Mouse (Mus musculus) T-helper 2 cell (primary cell): ENCODE data around the gene Camk2b.
"Not testable (repeated sequence)": the region's sequence is repeated elsewhere in the genome, so short reads cannot be mapped to it uniquely, and the experiment has no call there.

Source experiments
- in situ Hi-C: fragments of 300-600 bp; cut with MboI, MseI; formaldehyde crosslinking; loops from one replicate; pipeline ENCODE4 v1.15.1; 2025; ENCODE audit warnings: high pct_unique_total_duplicates

The Camk2b gene

DNA sequence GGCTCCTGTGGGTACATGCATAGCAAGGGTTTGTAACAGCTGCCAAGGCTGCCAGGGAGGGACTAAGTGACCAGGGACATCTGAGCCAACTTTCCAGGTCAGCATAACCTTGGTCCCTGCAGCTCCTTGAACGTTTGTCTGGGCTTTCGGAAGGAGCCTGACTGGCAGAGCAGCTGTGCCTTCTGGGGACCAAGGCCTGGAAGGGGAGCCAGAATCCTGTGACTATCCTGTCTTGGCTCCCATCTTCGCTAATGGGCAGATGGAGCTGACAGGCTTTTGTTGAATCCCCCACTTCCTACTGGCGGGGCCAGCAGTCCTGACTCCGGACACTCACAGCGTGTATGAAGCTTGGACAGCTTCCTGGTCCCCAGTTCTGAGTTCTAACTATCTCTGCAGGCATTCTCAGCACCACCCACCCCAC, 51.1 kb downstream of the Camk2b start:
- in situ Hi-C loops, result no loop called here

- in situ Hi-C loops, result no loop called here
These were observed 52.8 kb downstream of the Camk2b start for GRCm38 (mm10) chr11:6013359-6013758.

GRCm38 (mm10) chr11:6011879-6012278, 54.3 kb downstream of the Camk2b start:
- in situ Hi-C loops, result no loop called here

DNA sequence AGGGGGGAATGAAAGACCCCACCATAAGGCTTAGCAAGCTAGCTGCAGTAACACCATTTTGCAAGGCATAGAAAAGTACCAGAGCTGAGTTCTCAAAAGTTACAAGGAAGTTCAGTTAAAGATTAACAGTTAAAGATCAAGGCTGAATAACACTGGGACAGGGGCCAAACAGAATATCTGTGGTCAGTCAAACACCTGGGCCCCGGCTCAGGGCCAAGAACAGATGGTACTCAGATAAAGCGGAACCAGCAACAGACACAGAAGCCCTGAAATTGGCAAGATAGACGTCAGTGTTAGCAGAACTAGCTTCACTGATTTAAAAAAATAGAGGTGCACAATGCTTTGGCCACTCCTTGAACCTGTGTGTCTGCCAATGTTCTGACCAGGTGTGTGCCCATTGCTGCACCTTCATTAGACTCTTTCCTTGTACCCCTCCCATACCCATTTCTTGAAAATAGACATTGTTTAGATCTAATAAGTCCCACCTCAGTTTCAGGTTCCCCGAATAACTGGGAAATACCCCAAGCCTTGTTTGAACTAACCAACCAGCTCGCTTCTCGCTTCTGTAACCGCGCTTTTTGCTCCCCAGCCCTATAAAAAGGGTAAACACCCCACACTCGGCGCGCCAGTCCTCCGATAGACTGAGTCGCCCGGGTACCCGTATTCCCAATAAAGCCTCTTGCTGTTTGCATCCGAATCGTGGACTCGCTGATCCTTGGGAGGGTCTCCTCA, 55.2 kb downstream of the Camk2b start:
- in situ Hi-C loops, result not testable (repeated sequence)

DNA sequence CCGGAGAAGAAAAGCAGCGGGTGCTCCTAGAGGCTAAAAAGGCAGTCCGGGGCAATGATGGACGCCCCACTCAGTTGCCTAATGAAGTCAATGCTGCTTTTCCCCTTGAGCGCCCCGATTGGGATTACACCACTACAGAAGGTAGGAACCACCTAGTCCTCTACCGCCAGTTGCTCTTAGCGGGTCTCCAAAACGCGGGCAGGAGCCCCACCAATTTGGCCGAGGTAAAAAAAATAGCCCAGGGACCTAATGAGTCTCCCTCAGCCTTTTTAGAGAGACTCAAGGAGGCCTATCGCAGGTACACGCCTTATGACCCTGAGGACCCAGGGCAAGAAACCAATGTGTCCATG, 58.4 kb downstream of the Camk2b start:
- in situ Hi-C loops, result not testable (repeated sequence)

DNA sequence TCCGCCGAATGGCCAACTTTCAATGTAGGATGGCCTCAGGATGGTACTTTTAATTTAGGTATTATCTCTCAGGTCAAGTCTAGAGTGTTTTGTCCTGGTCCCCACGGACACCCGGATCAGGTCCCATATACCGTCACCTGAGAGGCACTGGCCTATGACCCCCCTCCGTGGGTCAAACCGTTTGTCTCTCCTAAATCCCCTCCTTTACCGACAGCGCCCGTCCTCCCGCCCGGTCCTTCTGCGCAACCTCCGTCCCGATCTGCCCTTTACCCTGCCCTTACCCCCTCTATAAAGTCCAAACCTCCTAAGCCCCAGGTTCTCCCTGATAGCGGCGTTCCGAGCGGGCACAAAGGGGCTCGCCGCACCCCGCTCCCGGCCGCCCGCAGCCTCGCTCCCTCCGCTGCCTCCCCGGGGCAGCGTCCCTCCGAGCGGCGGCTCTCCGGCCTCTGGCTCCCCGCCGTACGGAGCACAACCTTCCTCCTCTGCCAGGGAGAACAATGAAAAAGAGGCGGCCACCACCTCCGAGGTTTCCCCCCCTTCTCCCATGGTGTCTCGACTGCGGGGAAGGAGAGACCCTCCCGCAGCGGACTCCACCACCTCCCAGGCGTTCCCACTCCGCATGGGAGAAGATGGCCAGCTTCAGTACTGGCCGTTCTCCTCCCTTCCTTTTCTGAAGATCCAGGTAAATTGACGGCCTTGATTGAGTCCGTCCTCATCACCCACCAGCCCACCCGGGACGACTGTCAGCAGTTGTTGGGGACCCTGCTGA, 59.0 kb downstream of the Camk2b start:
- in situ Hi-C loops, result not testable (repeated sequence)

- in situ Hi-C loops, result not testable (repeated sequence)
These were observed 59.7 kb downstream of the Camk2b start for GRCm38 (mm10) chr11:6006351-6007009.

DNA sequence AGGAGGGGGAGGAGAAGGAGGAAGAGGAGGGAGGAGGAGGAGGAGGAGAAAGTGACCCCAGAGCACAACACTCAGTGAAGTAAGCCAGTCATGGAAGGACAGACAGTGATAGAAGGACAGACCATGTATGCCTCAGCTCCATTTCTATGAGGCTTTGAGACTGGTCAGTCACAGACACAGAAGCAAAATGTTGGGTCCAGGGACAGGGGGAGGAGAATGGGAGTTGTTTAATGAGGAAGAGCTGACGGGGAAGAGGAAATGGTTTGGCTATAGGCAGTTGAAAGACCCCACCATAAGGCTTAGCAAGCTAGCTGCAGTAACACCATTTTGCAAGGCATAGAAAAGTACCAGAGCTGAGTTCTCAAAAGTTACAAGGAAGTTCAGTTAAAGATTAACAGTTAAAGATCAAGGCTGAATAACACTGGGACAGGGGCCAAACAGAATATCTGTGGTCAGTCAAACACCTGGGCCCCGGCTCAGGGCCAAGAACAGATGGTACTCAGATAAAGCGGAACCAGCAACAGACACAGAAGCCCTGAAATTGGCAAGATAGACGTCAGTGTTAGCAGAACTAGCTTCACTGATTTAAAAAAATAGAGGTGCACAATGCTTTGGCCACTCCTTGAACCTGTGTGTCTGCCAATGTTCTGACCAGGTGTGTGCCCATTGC, 60.7 kb downstream of the Camk2b start:
- in situ Hi-C loops, result not testable (repeated sequence)

GRCm38 (mm10) chr11:6003046-6003639, 63.0 kb downstream of the Camk2b start:
- in situ Hi-C loops, result loop anchor here (5.0 kb wide), 1 partner anchor 189 kb away; no protein-coding TSS in a partner anchor

GRCm38 (mm10) chr11:6001981-6002649, 64.0 kb downstream of the Camk2b start:
- in situ Hi-C loops, result loop anchor here (5.0 kb wide), 1 partner anchor 190 kb away; no protein-coding TSS in a partner anchor

- in situ Hi-C loops, result loop anchor here (5.0 kb wide), 1 partner anchor 191 kb away; no protein-coding TSS in a partner anchor
These were observed 65.0 kb downstream of the Camk2b start for GRCm38 (mm10) chr11:6000961-6001682.

DNA sequence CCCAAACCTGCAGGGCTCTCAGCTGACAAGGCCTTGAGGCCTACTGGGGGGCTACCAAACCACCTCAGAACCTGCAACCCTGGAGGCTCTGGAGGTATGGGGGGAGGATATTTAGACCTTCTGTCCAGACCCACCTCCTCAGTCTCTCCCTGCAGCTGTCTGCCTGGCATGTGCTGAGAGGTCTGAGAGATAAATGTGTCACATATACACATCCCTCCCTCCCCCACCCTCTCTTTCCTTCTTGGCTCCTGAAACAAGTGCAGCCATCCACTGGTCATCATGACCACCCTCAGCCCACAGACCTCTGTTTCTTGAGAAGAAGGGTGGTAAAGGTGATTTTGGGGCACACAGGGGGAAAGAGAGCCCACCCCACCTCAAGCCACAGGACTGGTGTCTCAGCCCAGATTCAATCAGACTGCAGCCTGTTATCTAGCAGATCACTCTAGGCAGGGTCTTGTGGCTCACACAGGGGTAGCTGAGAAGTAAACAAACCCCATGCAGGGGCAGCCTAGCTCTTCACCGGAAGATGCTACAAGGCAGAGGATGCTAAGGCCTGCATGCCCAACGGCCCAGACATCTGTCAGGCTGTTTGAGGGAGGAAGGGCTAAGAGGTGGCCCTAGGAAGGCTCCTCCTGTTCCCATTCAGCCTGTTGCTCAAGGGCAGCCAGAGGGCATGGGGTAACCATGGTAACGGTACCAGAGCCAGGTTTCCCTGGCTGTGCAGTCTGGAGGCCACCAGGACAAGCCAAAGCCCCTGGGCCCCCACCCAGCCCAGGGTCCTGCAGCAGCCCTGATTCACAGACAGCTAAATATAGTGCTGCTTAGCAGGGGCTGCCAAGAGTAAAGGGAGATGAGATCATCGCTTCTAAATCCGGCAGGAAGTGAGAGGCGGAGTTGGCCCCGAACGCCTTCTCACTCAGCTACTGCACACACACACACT, 66.1 kb downstream of the Camk2b start:
- in situ Hi-C loops, result loop anchor here (5.0 kb wide), 1 partner anchor 192 kb away; no protein-coding TSS in a partner anchor

DNA sequence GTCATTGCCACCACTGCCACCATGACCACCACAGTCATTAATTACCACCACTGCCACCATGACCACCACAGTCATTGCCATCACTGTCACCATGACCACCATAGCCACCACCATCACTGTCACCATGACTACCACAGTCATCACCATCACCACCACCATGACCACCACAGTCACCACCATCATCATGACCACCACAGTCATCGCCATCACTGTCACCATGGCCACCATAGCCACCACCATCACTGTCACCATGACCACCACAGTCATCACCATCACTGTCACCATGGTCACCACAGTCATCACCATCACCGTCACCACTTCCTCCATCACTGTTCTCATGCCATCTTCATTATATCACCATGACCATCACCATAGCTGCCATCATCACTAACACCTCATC, 67.7 kb downstream of the Camk2b start:
- in situ Hi-C loops, result no loop called here

GRCm38 (mm10) chr11:5995989-5996388, 70.2 kb downstream of the Camk2b start:
- in situ Hi-C loops, result no loop called here

DNA sequence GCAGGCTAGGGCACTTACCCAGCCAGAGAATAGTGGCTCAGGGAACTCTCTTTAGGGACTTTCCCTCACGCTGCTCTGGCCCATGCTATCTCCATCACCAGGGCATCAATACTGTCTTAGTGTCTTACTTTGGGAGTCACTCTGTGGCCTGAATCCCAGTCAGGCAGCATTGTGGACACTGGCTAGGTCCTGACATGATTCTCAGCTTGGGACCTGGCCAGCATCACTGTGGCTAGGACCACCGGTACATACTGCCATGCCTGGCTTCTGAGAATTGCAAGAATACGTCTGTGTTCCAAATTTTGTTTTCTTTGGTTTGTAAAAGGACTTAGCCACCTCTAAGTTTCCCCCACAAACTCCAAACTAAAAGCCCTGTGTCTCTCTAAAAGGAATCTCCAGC, 71.3 kb downstream of the Camk2b start:
- in situ Hi-C loops, result loop anchor here (5.0 kb wide), 1 partner anchor 32 kb away; no protein-coding TSS in a partner anchor

- in situ Hi-C loops, result loop anchor here (5.0 kb wide), 1 partner anchor 33 kb away; no protein-coding TSS in a partner anchor
These were observed 72.0 kb downstream of the Camk2b start for GRCm38 (mm10) chr11:5994212-5994611.

DNA sequence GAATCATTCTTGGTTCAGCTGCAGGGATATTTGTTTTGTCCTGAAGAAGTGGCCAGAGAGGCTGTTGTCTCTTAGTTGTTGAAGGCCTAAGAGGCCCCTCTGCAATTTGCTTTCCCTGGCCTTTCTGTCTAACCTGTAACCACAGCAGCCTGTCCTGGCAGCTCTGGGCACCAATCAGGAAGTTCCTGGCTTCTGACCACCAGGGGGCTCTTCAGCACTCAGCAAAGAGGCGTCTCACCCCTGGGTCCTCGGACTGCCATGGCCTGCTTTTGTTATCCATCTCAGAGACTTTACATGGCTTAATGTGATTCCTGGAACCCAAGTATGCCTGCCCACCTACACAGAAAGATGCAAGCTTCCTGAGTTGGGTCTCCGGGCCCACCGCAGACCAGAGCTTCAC, 75.3 kb downstream of the Camk2b start:
- in situ Hi-C loops, result loop anchor here (5.0 kb wide), 1 partner anchor 36 kb away; no protein-coding TSS in a partner anchor

- in situ Hi-C loops, result loop anchor here (5.0 kb wide), 1 partner anchor 37 kb away; no protein-coding TSS in a partner anchor
These were observed 76.1 kb downstream of the Camk2b start for GRCm38 (mm10) chr11:5989954-5990593.
